Mouse (Mus musculus): ENCODE results near the gene Nfib. TPM values are rescaled to one million over a fixed set of nuclear protein-coding genes. Genes with fewer than 3 reads are reported as not detected.

The Nfib gene
- polyA plus RNA-seq, 1 experiment from 2014 or later = 39.8 TPM

DNA sequence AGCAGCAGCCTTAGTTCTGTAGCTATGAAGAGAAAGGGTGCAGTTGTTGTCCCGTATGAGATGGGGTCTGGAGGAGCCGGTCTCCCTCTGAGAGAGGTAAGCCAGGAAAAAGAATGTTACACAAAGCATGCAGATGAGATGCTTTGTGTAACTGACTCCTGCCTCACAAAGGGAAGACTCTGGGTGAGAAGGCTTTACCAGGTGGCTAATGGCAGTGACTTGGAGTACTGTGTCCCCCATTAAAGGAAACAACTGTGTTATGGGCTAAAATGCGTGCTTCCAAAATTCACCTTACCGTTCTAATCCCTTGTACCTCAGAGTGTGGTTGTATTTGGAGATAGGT lies 162.2 kb downstream of the Nfib start:
- no peak overlapping the region for H3K9ac ChIP-seq (replicated peaks)
- no peak for ATAC-seq (ENCODE audit: low FRiP score, low read depth)
- no peaks in the 10 kb centered on the region for H3K36me3 ChIP-seq
- H3K4me3 ChIP-seq = no peak overlapping the region
- no peaks in the 10 kb centered on the region for H3K9me3 ChIP-seq
- H3K27me3 ChIP-seq = peaks cover 37% of the 10 kb centered on the region
- no peak overlapping the region for H3K27ac ChIP-seq (replicated peaks)
- peaks cover 18% of the 10 kb centered on the region for H3K4me1 ChIP-seq
- H3K4me2 ChIP-seq (replicated peaks) = no peak overlapping the region
- 32% methylated on average over 4 of the region's 4 CpGs for WGBS

DNA sequence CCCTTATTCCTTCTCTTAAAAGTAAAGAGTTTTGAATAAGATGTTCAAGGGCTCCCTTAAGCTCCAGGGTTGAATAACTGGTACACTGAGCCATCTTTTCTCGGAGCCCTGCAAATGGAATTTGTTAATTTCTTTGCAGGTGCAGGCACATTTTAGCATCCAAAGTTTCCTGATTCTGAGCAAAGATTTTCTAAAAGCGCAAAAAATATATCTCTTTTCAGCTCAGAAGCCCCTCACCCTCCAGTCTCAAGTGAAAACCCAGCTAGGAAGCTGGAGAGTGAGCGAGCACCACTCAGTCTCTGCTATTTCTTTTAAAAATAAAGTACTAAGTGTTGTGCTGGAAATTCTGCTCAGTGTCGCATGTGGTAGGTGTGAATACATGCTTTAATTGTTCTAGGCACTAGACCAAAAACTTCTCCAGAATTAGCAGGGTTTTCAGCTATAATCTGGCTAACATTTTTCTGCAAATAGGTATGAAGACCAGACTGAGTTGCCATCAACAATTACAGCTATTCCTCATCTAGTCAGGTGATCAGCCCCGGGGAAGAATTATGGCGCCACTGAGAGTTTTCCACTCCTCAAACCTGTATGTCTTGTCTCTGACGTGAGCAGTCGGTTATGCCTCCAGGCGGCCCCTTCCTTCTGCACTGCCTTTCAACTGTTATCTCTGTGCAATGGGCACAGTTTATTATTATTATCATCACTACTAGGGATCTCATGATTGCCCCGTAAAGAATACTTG lies 162.7 kb downstream of the Nfib start:
- no peak overlapping the region for H3K4me3 ChIP-seq
- peaks cover 24% of the 10 kb centered on the region for H3K4me1 ChIP-seq
- no peak overlapping the region for H3K9ac ChIP-seq (replicated peaks)
- H3K27ac ChIP-seq (replicated peaks) = no peak overlapping the region
- ATAC-seq (ENCODE audit: low FRiP score, low read depth) = no peak
- H3K27me3 ChIP-seq = peaks cover 38% of the 10 kb centered on the region
- no peaks in the 10 kb centered on the region for H3K36me3 ChIP-seq
- H3K4me2 ChIP-seq (replicated peaks) = no peak overlapping the region
- H3K9me3 ChIP-seq = no peaks in the 10 kb centered on the region
- WGBS = 62% methylated on average over 10 of the region's 10 CpGs

DNA sequence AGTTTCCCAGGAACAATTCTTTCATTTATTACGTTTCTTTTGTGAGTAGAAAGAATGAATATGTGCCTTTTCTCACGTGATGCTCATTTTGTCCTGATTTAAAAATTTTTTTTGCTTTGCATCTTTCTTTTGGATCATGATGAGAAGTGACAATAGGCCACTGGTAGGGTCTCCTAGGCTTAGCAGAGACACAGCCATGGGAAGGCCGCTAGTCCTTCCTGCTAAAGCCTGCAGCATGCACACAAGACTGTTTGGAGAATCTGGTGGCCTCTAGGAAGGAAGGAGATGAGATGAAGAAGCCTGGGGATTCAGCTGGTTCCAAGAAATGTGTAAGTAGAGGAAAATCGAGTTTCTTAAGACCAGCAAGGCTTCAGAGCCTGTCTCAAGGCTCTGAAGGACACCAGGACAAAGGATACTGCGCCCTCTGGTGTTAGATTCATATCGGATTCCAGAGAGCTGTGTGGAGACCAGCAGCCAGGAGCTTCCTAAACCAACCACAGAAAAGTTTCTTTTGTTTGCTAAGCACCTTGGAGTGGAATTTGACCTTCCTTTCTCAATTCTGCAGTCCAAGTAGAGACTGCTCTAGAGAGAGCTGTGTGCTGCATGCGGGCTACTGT lies 163.5 kb downstream of the Nfib start:
- H3K4me1 ChIP-seq = peaks cover 32% of the 10 kb centered on the region
- no peaks in the 10 kb centered on the region for H3K36me3 ChIP-seq
- H3K27me3 ChIP-seq = peaks cover 47% of the 10 kb centered on the region
- H3K9ac ChIP-seq (replicated peaks) = no peak overlapping the region
- H3K27ac ChIP-seq (replicated peaks) = no peak overlapping the region
- WGBS = 28% methylated on average over 7 of the region's 7 CpGs
- no peaks in the 10 kb centered on the region for H3K9me3 ChIP-seq
- ATAC-seq (ENCODE audit: low FRiP score, low read depth) = peak; percentile 73
- no peak overlapping the region for H3K4me3 ChIP-seq
- no peak overlapping the region for H3K4me2 ChIP-seq (replicated peaks)

DNA sequence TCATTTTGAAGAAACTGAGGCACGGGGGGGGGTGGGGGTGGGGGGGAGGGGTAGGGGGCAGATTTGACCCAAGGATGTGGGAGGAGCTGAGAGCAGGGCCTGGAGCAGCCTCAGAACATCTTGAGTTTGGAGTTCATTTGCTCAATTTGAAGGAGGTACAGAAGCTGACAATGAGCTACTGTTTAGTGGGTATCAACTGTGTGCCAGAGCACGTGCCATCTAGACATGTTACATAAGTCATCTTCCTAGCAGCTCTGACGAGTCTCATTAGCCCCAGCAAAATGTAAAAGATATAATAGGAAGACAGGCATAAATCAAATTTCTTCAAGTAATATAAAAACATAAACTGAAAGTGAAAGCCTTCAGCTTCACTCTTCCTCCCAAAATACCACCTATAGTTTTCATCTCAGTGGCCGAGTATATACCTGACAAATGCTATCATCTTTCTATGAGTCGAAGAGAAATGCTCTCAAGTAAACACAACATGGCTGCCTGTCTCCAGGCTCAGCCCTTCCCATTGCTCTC lies 165.0 kb downstream of the Nfib start:
- ATAC-seq (ENCODE audit: low FRiP score, low read depth) = no peak
- Histone ChIP-seq H3K27ac (replicated peaks) (no peak overlapping the region), H3K36me3 (no peaks in the 10 kb centered on the region), H3K9me3 (no peaks in the 10 kb centered on the region), H3K9ac (replicated peaks) (no peak overlapping the region), H3K4me1 (peaks cover 39% of the 10 kb centered on the region), H3K4me3 (no peak overlapping the region), H3K27me3 (peaks cover 61% of the 10 kb centered on the region), H3K4me2 (replicated peaks) (no peak overlapping the region)
- 65% methylated on average over 5 of the region's 5 CpGs for WGBS

DNA sequence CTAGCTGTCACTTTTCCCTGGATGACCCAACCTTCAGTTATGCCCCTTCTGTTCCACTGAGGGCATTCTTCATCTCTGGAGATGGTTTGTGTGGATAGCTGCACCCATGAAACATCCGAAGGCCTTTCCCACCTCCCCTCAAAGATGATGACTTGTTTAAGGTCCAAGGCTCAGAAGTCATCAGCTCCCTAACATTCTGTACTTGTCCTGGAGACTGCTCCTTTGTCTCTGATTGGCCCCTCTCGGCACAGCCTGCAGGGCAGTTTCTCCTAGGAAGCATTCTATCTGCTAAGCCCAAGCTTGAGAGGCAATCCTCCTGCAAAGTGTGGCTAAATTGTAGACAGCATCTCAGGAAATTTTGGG lies 165.5 kb downstream of the Nfib start:
- Histone ChIP-seq H3K36me3 (no peaks in the 10 kb centered on the region), H3K27me3 (peaks cover 66% of the 10 kb centered on the region), H3K27ac (replicated peaks) (no peak overlapping the region), H3K4me1 (peaks cover 39% of the 10 kb centered on the region), H3K4me2 (replicated peaks) (no peak overlapping the region), H3K4me3 (no peak overlapping the region), H3K9me3 (no peaks in the 10 kb centered on the region), H3K9ac (replicated peaks) (no peak overlapping the region)
- WGBS = 26% methylated on average over 2 of the region's 2 CpGs
- no peak for ATAC-seq (ENCODE audit: low FRiP score, low read depth)

DNA sequence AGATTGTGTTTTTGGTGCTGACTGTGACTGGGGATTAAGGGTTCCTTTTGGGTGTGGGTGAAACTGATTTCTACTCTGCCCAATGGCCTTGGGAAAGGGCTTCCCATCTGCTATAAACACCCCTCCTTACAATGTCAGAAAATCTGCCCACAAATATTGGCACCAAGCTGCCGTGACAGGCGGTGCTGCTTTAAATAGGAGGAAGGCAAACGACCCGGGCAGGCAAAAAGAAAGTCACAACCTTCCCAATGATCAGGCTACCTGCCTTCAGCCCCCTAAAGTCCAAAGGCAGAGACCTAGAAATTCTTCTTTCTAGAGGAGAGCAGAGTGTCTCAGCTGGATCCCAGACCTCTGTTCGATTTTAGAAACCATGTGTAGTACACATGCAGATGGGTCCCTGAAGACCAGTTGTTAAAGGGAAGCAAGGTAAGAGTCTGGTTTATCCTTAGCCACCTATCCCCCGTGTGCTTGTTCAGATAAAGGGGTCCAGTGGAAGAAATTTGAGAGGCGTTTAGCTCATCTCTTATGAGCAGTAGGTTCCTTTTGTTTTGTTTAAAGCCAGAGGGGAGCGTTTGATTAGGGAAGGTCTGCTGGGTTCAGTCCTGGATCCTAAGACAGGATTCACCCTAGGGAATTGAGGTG lies 166.0 kb downstream of the Nfib start:
- peaks cover 71% of the 10 kb centered on the region for H3K27me3 ChIP-seq
- H3K4me3 ChIP-seq = no peak overlapping the region
- H3K9ac ChIP-seq (replicated peaks) = no peak overlapping the region
- H3K27ac ChIP-seq (replicated peaks) = no peak overlapping the region
- 23% methylated on average over 8 of the region's 8 CpGs for WGBS
- 0 out of 2 replicates have a peak overlapping the region, but pooled peaks have one; percentile 57 for H3K4me2 ChIP-seq (replicated peaks)
- ATAC-seq (ENCODE audit: low FRiP score, low read depth) = no peak
- H3K4me1 ChIP-seq = peaks cover 45% of the 10 kb centered on the region
- H3K36me3 ChIP-seq = no peaks in the 10 kb centered on the region
- H3K9me3 ChIP-seq = no peaks in the 10 kb centered on the region

DNA sequence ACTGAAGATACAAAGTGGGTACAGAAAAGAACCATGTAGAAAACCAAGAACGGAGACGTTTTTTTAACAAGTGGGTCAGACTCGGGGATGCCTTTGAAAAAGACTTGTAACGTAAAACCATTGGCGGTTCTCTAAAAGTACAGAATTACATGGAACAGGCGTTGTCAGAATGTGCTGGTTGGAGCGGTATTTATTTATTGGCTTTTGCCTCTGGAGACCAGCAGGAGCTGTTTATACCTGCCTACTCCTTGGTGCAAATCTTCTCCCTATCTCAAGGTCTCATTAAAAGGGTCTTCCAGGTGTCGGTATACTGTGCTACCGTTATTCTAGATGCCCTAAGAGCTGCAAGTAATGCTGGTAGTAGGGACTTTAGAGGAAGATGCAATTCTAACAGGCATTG lies 166.7 kb downstream of the Nfib start:
- H3K4me3 ChIP-seq = peak overlapping the region; percentile 30
- peaks cover 76% of the 10 kb centered on the region for H3K27me3 ChIP-seq
- peak overlapping the region; percentile 57 for H3K4me2 ChIP-seq (replicated peaks)
- peaks cover 48% of the 10 kb centered on the region for H3K4me1 ChIP-seq
- no peaks in the 10 kb centered on the region for H3K36me3 ChIP-seq
- H3K27ac ChIP-seq (replicated peaks) = no peak overlapping the region
- ATAC-seq (ENCODE audit: low FRiP score, low read depth) = no peak
- WGBS = 2% methylated on average over 9 of the region's 9 CpGs
- H3K9ac ChIP-seq (replicated peaks) = peak overlapping the region; percentile 40; the same call in 1 of the 2 replicates
- no peaks in the 10 kb centered on the region for H3K9me3 ChIP-seq

DNA sequence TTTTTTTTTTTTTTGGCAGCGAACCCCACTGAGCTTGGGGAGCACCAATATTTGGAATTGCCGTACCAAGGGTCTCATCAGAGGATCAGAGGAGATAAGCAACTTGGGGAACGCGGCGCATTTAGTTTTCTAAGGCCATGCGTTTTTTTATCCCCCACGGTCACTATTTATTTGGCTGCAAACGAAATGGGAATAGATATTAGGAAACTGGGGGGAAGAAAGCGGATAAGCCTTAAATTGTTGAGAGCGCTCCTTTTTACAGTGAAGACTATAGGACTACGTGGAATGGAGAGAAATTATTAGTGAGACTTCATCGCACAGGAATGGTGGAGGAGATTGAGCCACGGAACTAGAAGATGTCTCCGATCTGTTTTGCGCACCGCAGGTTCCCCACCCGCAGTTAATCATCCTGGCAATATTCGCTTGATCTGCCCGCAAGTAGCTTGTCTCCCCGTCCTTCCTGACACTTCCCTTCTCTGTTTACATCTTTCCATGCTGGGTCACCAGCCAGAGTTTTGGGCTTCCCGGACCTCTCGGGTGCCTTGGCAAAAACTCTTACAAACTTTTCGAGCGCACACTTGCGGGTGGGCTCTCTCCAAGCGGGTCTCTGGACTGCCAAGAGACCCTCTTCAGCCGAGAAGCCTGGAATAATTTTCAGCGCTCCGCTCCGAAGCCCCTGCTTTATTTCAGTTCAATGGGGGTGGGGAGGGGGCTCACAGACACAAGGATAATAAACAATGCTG lies 167.3 kb downstream of the Nfib start:
- Histone ChIP-seq H3K4me2 (replicated peaks) (peak overlapping the region; percentile 57), H3K4me1 (peaks cover 51% of the 10 kb centered on the region), H3K36me3 (no peaks in the 10 kb centered on the region), H3K9me3 (no peaks in the 10 kb centered on the region), H3K27ac (replicated peaks) (no peak overlapping the region), H3K4me3 (peak overlapping the region; percentile 30), H3K27me3 (peaks cover 73% of the 10 kb centered on the region), H3K9ac (replicated peaks) (peak overlapping the region; percentile 40; the same call in 1 of the 2 replicates)
- no peak for ATAC-seq (ENCODE audit: low FRiP score, low read depth)
- WGBS = under 1% methylated on average over 30 of the region's 30 CpGs

DNA sequence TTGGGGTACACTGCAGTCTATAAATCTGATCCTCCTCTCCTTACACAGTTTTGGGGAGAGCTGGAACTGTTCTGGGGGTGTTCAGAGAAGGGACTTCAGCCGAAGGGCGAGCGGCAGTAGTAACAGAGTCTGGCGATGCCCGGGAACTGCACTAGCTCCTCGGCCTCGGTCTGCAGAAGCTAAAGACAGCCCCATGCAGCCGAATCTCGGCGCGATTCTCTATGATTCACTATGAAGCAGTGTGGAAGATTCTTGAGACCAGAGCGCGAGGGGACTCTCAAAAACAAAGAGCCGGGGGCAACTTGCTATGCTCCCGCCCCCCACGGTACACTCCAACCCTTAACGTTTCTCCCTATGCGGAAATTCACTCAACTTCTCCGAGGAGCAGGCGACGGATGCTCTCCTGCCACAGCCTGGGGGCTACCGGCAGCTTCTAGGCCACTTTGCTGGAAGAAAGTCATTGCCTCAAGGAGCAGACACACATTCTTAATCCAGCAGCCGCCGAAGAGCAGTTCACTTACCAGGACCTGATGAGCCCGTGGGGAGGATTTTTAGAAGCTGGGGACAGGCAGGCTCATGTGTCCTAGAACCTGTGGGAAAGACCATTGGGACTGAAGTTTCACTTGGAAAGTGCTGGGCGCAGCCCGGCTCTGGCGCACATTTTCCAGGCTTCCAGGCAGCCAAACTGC lies 168.1 kb downstream of the Nfib start:
- peak overlapping the region; percentile 30 for H3K4me3 ChIP-seq
- peaks cover 66% of the 10 kb centered on the region for H3K27me3 ChIP-seq
- no peaks in the 10 kb centered on the region for H3K36me3 ChIP-seq
- WGBS = 1% methylated on average over 28 of the region's 28 CpGs
- peaks cover 58% of the 10 kb centered on the region for H3K4me1 ChIP-seq
- H3K27ac ChIP-seq (replicated peaks) = no peak overlapping the region
- no peak for ATAC-seq (ENCODE audit: low FRiP score, low read depth)
- H3K4me2 ChIP-seq (replicated peaks) = peak overlapping the region; percentile 57
- no peaks in the 10 kb centered on the region for H3K9me3 ChIP-seq
- H3K9ac ChIP-seq (replicated peaks) = peak overlapping the region; percentile 40

DNA sequence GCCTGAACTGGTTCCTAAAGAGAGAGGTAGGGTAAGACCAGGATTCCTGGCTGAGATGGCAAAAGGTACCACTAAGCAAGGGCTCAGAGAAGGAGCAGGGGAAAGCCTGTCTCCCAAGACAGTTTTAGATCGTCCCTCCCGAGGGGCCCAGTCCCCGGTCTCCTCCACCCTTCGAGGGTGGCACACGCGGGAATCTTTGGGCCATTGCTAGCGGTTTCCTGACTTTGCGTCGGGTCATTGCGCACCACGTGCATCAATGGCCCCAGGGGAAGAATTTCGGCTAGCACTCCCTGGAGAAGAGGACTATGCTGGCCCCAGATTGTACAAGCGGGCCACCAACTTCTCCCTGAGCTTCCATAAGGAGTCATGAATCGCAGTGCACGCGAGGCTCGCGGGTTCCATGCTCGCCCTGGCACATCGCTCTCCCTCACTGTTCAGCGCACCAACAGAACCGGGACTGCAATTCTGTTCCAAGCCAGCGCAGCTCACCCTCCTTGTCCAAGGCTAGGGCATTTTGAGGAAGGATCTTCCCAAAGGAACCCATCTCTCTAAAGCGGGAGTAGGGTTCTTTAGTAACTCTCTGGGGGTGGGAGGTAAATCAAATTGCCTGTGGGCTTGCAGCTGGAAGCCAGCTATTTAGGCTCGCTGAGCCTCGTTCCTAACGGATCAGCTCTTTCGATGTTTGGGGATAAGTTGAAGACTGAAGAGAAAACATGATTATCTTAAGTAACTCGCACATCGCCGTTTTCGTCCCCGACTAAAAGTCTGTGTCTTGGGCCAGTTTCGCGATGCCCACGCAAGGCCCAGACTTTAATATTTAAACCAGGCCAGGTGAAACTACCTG lies 168.9 kb downstream of the Nfib start:
- Histone ChIP-seq H3K4me1 (peaks cover 61% of the 10 kb centered on the region), H3K4me2 (replicated peaks) (peak overlapping the region; percentile 57), H3K9ac (replicated peaks) (peak overlapping the region; percentile 40; the same call in 1 of the 2 replicates), H3K27ac (replicated peaks) (no peak overlapping the region), H3K27me3 (peaks cover 65% of the 10 kb centered on the region), H3K9me3 (no peaks in the 10 kb centered on the region), H3K4me3 (peak overlapping the region; percentile 30), H3K36me3 (no peaks in the 10 kb centered on the region)
- 3% methylated on average over 36 of the region's 36 CpGs for WGBS
- no peak for ATAC-seq (ENCODE audit: low FRiP score, low read depth)

Data from midbrain, embryonic 12.5 days (tissue).